Mouse (Mus musculus) hindbrain, embryonic 11.5 days (tissue): ENCODE data around the gene Klhdc8a. TPM values are rescaled to one million over a fixed set of nuclear protein-coding genes. Genes with fewer than 3 reads are reported as not detected.
A peak's percentile ranks its signal among the peaks of the same experiment; 100 is the strongest.

Source experiments
- ATAC-seq: fragments of 200-750 bp; cut with Nextera tagmentation; 2 replicates; pipeline ENCODE4 v1.8.0; 2017; ENCODE audit warnings: mild to moderate bottlenecking, moderate TSS enrichment, moderate library complexity; ENCODE audit not compliant: low FRiP score
- DNase-seq: peaks from one replicate; pipeline ENCODE4 v3.0.0-alpha.2; 2015; ENCODE audit warnings: low spot score
- H3K27ac ChIP-seq: fragments of 300-500 bp; sonication (generic); 2 replicates; pipeline ENCODE4 v1.5.1; 2014; ENCODE audit warnings: mild to moderate bottlenecking, low read depth, low read length
- H3K27me3 ChIP-seq: fragments of 300-500 bp; sonication (generic); 2 replicates; pipeline ENCODE4 v1.6.1; 2014; ENCODE audit warnings: mild to moderate bottlenecking, low read length, moderate library complexity, mixed read lengths; ENCODE audit not compliant: control insufficient read depth, insufficient read depth
- H3K36me3 ChIP-seq: fragments of 300-500 bp; sonication (generic); 2 replicates; pipeline ENCODE4 v1.6.1; 2014; ENCODE audit warnings: mild to moderate bottlenecking, low read length, moderate library complexity, mixed read lengths; ENCODE audit not compliant: control insufficient read depth, insufficient read depth
- H3K4me1 ChIP-seq: fragments of 300-500 bp; sonication (generic); replicated peaks from 2 replicates; pipeline ENCODE4 v1.6.1; 2014; ENCODE audit warnings: low read length, mixed read lengths; ENCODE audit not compliant: control insufficient read depth, insufficient read depth
- H3K4me2 ChIP-seq: fragments of 300-500 bp; sonication (generic); replicated peaks from 2 replicates; pipeline ENCODE4 v1.6.1; 2014; ENCODE audit warnings: mild to moderate bottlenecking, low read depth, low read length
- H3K4me3 ChIP-seq: fragments of 300-500 bp; sonication (generic); 2 replicates; pipeline ENCODE4 v1.5.1; 2014; ENCODE audit warnings: low read depth, low read length
- H3K9ac ChIP-seq: fragments of 300-500 bp; sonication (generic); 2 replicates; pipeline ENCODE4 v1.6.1; 2014; ENCODE audit warnings: low read depth, low read length
- H3K9me3 ChIP-seq: fragments of 300-500 bp; sonication (generic); 2 replicates; pipeline ENCODE4 v1.6.1; 2016; ENCODE audit warnings: low read length; ENCODE audit not compliant: control insufficient read depth
- WGBS: fragments of 180-500 bp; shearing (Covaris S2); extraction: QIAGEN DNeasy Blood & Tissue Kit; methylation state at CpG from one replicate; pipeline ENCODE4 v1.1.7; 2014; 5-methylcytosine and 5-hydroxymethylcytosine counted together
- polyA plus RNA-seq: library from polyadenylated mRNA; unstranded; fragments of >200 nt; fragmentation: Nextera tagmentation; extraction: Ambion mirVana; gene quantifications from 2 replicates; pipeline ENCODE4 v1.2.1, GENCODE M21; 2014

Klhdc8a gene
- polyA plus RNA-seq, 1 experiment from 2014 or later = 3.0 TPM

GRCm38 (mm10) chr1:132329656-132330055, 31.2 kb downstream of the Klhdc8a start:
- H3K4me2 ChIP-seq = no peak overlapping the region
- H3K27ac ChIP-seq = no peak overlapping the region
- peaks cover 37% of the 10 kb centered on the region for H3K4me1 ChIP-seq
- DNase-seq = no peak
- H3K27me3 ChIP-seq = no peaks in the 10 kb centered on the region
- WGBS = 92% methylated on average over 7 of the region's 7 CpGs
- no peak for ATAC-seq
- H3K36me3 ChIP-seq = peaks cover 33% of the 10 kb centered on the region
- H3K9ac ChIP-seq = no peak overlapping the region
- H3K9me3 ChIP-seq = no peaks in the 10 kb centered on the region
- no peak overlapping the region for H3K4me3 ChIP-seq

GRCm38 (mm10) chr1:132330397-132330796, 32.0 kb downstream of the Klhdc8a start:
- no peak for ATAC-seq
- Histone ChIP-seq H3K4me3 (no peak overlapping the region), H3K4me2 (no peak overlapping the region), H3K4me1 (peaks cover 43% of the 10 kb centered on the region), H3K27me3 (no peaks in the 10 kb centered on the region), H3K36me3 (peaks cover 33% of the 10 kb centered on the region), H3K9ac (no peak overlapping the region), H3K9me3 (no peaks in the 10 kb centered on the region), H3K27ac (peak overlapping the region; percentile 11; the same call in 1 of the 2 replicates)
- DNase-seq = no peak
- 85% methylated on average over 15 of the region's 15 CpGs for WGBS

DNA sequence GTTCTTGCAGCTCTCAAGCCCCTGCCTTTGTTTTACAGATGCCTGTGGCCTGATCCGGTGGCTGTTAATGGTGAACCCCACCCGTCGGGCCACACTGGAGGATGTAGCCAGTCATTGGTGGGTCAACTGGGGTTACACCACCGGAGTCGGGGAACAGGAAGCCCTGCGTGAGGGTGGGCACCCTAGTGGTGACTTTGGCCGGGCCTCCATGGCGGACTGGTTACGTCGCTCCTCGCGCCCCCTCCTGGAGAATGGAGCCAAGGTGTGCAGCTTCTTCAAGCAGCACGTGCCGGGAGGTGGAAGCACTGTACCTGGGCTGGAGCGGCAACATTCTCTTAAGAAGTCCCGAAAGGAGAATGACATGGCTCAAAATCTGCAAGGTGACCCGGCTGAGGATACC, 32.9 kb downstream of the Klhdc8a start:
- H3K4me1 ChIP-seq = peaks cover 42% of the 10 kb centered on the region

DNA sequence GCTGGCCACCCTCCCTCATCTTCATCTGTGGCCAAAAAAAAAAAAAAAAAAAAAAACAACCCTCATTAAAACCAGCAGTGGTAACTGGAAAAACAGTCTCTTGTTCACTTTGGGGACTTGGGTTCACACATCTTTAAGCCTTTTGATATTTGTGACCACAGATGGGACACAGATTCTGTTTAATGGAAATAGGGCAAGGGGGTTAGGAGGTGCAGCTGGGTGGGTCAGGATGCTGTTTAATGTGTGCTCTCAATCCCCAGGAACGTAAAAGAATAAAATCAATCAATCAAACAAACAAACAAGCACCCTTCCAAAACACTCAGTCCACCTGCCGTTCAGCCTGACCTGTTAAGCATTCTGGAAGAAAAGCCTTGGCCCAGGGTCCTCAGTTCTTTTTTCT, 34.8 kb downstream of the Klhdc8a start:
- H3K4me1 ChIP-seq = peaks cover 35% of the 10 kb centered on the region
- no peak overlapping the region for H3K4me2 ChIP-seq
- no peak overlapping the region for H3K9ac ChIP-seq
- H3K4me3 ChIP-seq = no peak overlapping the region
- DNase-seq (no peak), ATAC-seq (peak; percentile 30; the same call in 1 of the 2 replicates)
- peaks cover 23% of the 10 kb centered on the region for H3K36me3 ChIP-seq
- no peaks in the 10 kb centered on the region for H3K27me3 ChIP-seq
- H3K9me3 ChIP-seq = no peaks in the 10 kb centered on the region
- peak overlapping the region; percentile 87 for H3K27ac ChIP-seq
- WGBS = 2% methylated on average over 2 of the region's 2 CpGs

More for the DNA sequence above, 32.9 kb downstream of the Klhdc8a start:
- DNase-seq (no peak), ATAC-seq (no peak)
- H3K4me2 ChIP-seq = no peak overlapping the region
- H3K9me3 ChIP-seq = no peaks in the 10 kb centered on the region
- WGBS = 85% methylated on average over 17 of the region's 17 CpGs
- H3K27me3 ChIP-seq = no peaks in the 10 kb centered on the region
- no peak overlapping the region for H3K9ac ChIP-seq
- H3K27ac ChIP-seq = no peak overlapping the region
- H3K36me3 ChIP-seq = peaks cover 29% of the 10 kb centered on the region
- H3K4me3 ChIP-seq = no peak overlapping the region

DNA sequence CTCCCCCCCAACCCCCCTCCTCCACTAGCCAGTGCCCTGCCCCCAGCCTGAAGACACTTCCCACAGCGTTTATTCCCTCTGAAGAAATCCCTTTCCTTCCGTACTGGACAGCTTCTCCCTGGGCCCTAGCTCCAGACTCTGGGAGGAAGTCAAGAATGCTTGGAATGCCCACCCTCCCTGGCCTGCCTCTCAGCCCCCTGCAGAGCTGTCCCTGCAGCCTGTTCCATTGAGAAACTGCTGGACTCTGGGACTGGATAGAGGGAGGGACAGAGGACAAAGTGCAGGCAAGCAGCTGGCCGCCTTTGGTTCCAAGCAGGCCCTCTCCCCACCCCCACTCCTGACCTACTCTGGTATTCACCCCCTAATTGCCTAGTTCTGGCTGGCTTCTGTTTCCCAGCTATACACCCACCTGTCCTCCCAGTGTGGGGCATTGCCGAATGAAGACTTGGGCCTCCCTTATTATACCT, 35.3 kb downstream of the Klhdc8a start:
- Histone ChIP-seq H3K4me3 (no peak overlapping the region), H3K36me3 (peaks cover 20% of the 10 kb centered on the region), H3K4me1 (peaks cover 35% of the 10 kb centered on the region), H3K27me3 (no peaks in the 10 kb centered on the region), H3K9ac (no peak overlapping the region; the same call in 1 of the 2 replicates), H3K27ac (peak overlapping the region; percentile 87), H3K9me3 (no peaks in the 10 kb centered on the region), H3K4me2 (no peak overlapping the region; the same call in 1 of the 2 replicates)
- DNase-seq (peak; percentile 78), ATAC-seq (peak; percentile 88)
- WGBS = 2% methylated on average over 4 of the region's 4 CpGs

GRCm38 (mm10) chr1:132334178-132334801, 35.9 kb downstream of the Klhdc8a start:
- no peak overlapping the region; the same call in 1 of the 2 replicates for H3K9ac ChIP-seq
- 15% methylated on average over 6 of the region's 6 CpGs for WGBS

GRCm38 (mm10) chr1:132335378-132335965, 37.0 kb downstream of the Klhdc8a start:
- Histone ChIP-seq H3K36me3 (peaks cover 12% of the 10 kb centered on the region), H3K9ac (no peak overlapping the region), H3K4me2 (no peak overlapping the region), H3K9me3 (no peaks in the 10 kb centered on the region), H3K27ac (peak overlapping the region; percentile 87), H3K4me1 (peaks cover 33% of the 10 kb centered on the region), H3K4me3 (no peak overlapping the region), H3K27me3 (no peaks in the 10 kb centered on the region)
- ATAC-seq = no peak
- DNase-seq = peak; percentile 60
- 27% methylated on average over 12 of the region's 12 CpGs for WGBS

More at GRCm38 (mm10) chr1:132334178-132334801, 35.9 kb downstream of the Klhdc8a start:
- ATAC-seq (no peak; the same call in 1 of the 2 replicates), DNase-seq (peak; percentile 46)
- Histone ChIP-seq H3K27ac (peak overlapping the region; percentile 87), H3K27me3 (no peaks in the 10 kb centered on the region), H3K4me2 (no peak overlapping the region), H3K4me3 (no peak overlapping the region), H3K36me3 (peaks cover 20% of the 10 kb centered on the region), H3K9me3 (no peaks in the 10 kb centered on the region), H3K4me1 (peaks cover 35% of the 10 kb centered on the region)

- no peak overlapping the region for H3K9ac ChIP-seq
- no peak overlapping the region for H3K4me3 ChIP-seq
- WGBS = 72% methylated on average over 6 of the region's 6 CpGs
- no peak overlapping the region for H3K27ac ChIP-seq
- peaks cover 29% of the 10 kb centered on the region for H3K4me1 ChIP-seq
- H3K4me2 ChIP-seq = no peak overlapping the region
- peaks cover 2% of the 10 kb centered on the region for H3K36me3 ChIP-seq
- no peak for ATAC-seq
- H3K27me3 ChIP-seq = no peaks in the 10 kb centered on the region
- no peak for DNase-seq
- no peaks in the 10 kb centered on the region for H3K9me3 ChIP-seq
Observed at GRCm38 (mm10) chr1:132336921-132337320, 38.5 kb downstream of the Klhdc8a start.
